Mouse (Mus musculus) cerebellum, adult 9-11 months (tissue): ENCODE data around the gene 1700018G05Rik.
"Not testable (repeated sequence)": the region's sequence is repeated elsewhere in the genome, so short reads cannot be mapped to it uniquely, and the experiment has no call there.

ENCODE experiments used
- DNase-seq: peaks from one replicate; pipeline ENCODE4 v3.0.0; 2022

Gene 1700018G05Rik

DNA sequence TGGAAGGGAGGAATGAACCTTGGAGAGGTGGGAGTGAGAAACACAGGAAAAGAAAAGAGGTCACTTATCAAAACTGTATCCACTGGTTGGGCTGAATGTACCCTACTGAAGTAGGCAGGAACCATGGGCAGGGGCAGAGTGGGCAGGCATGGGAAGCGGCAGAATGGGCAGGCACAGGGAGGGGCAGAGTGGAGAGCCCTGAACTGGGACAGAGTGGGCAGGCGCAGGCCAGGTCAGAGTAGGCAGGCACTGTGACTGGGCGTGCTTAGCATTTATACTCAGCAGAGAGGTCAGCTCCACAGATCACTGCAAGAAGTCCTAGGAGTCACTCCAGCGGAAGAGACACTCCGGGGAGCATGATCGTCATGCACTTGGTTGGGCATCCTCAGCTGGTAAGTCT is at the start of gene 1700018G05Rik:
Gene 1700018G05Rik (plus strand): TSS at position 301 of the 400 bp plus-strand sequence.
- DNase-seq: not testable (repeated sequence)

DNA sequence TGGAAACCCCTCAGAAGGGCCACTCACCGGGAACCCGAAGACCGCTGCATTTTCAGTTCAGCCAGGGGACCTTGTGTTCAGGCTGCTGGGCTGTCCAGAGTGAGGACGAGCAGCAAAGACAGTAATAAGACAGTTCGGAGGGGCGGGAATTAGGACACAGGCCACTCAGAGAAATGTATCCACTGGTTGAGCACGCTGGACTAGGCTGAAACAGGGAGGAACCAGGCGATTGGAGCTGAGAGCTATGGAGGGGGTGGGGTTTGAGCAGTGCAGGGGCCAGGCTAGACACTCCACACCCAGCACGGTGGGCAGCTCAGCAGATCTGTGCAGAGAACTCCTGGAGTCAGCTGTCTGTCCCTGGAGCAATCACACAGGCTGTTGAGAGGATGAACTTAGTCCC is 19.6 kb upstream of the 1700018G05Rik start, which contains the start of the genes Dmrtc1a and 1700011M02Rik:
Gene Dmrtc1a (minus strand): TSS at position 101 of the 400 bp plus-strand sequence.
Gene 1700011M02Rik (plus strand): TSS at position 319 of the 400 bp plus-strand sequence.
- DNase-seq: not testable (repeated sequence)

- DNase-seq: not testable (repeated sequence)
Measured at GRCm38 (mm10) chrX:102914823-102915222, 13.3 kb upstream of the 1700018G05Rik start.

DNA sequence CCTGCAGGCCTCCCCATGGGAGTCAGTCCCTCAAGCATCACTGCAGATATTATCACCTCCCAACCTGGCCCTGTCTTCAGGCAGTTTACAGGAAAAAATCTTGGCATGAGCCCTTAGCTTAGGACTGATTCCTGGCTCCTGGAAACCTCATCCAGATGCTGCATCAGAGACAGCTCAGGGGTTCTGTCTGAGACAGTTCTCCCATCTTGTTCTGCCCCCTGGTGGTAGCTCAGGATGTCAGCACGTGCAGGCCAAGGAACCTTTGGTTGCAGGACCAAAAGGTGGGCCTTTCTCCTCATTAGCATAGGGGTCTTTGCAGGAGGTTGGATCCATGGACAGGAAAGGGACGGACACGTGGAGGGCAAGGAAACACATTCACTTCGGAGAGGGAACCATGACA is 1.5 kb upstream of the 1700018G05Rik start:
- DNase-seq: not testable (repeated sequence)

DNA sequence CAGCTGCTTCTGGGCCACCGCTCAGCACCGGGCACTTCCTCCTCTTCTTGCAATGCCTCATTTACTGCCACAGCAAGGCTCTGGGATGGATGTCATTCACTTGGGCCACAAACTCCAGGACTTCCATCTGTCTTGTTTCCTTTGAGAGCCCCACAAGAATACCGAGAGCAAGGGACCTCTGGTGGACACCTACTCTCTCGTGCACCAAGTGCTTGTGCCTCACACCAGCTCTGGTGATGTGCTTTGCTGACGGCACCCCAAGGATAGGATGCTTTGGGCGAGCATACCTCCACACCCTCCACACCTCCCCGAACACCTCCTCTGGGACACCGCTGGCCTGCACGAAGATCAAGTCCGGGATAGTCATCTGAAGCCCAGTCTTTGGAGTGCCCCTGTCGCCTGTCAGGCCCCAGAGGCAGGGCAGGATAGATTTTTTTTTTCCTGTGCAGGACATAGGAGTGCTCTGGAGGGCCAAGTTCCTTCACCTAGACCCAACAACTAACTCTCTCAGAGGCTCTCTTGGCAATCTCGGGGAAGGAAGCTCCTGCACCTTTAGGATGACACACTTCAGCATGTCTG is 4.9 kb downstream of the 1700018G05Rik start:
- peak; percentile 14 for DNase-seq

DNA sequence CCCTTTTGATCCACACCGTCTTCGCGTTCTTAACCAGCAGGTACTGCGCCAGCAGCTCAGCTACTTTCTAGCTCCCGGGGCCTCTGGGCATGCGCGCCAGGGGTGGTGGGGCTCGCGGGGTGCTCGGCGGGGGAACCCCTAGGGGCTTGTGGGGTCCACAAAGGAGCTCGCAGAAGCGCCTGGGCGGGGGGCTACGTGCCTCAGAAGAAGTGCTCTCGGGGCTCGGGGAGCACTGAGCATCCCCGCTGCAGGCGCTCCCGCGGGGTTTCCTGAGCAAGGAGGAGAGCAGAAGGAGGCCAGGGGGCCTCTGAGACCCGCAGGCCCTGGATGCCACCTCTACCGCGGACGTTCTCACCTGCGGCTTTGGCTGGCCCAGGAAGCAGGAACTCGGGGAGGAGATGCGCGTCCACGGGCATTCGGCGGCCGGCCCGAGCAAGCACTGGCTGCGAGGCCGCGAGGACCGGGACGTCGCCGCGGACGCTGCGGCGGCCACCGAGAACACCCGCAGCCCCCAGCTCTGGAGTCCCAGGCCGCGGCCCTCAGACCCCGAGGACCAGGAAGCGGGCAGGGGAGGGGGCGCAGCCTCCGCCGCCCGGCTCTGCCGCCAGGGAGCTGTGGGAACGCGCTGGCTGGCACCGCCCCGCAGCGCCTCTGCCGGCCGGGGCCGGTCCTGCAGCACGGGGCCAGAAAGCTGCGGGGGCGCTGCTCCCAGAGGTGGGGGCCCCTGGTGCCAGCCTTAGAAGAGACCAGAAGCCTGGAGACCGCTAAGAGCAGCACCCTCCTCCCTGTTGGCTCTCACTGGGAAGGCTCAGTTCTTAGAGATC is 5.6 kb downstream of the 1700018G05Rik start:
- DNase-seq: peak; percentile 68

- no peak for DNase-seq
Measured at GRCm38 (mm10) chrX:102934395-102934764, 6.2 kb downstream of the 1700018G05Rik start.

DNA sequence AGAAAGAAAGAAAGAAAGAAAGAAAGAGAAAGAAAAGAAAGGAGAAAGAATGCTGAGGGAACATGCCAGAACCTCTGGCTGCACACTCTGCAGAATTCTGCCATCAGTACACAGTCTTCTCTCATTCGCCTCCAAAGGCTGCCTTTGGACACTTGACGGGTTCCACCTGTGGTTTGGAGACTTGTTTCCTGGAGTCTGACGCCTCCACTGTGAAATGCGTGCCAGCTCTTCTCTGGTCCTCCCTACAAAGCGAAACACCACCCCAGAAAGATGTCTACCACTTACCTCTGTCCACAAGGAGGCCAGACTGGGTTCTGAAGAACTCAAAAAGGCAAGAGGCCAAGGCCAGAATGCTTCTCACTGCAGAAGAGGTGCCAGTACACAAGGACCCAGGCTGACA is 8.6 kb downstream of the 1700018G05Rik start:
- DNase-seq: no peak

GRCm38 (mm10) chrX:102950136-102950535 is 22.0 kb downstream of the 1700018G05Rik start:
- peak; percentile 25 for DNase-seq

DNA sequence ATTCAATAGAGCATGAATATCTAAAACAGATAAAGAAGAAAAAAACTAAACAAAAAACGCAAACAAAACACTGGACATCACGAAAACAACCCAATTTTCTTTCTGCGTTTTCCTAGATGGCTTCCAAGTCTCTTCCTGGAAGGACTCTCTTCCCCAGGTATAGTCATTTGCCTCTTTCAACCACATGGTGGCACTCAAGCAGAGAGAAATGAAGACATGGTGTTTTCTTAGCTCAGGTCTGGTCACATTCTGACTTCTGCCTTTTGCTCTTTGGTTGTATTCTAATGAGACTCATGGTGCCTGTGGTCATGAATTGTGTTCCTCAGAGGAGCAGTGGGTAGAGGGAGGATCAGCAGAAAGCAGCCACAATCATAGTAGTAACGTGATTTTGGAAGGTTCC is 30.7 kb downstream of the 1700018G05Rik start:
- DNase-seq: no peak

DNA sequence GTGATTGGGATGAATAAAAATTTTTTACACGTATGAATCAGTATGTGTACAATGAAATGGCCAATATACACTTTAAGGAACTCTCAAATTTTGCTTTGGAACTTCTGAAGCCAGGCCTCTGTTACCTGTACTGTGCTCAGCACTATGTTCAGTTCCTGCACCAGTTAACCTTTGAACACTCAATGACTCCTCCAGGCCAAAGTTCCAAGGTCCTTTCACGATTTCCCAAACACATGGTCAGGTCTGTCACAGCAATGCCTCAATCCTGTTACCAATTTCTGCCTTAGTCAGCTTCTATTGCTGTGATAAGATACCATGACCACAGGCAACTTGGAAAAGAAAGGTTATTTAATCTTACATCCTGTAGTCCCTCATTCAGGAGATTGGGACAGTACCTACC is 32.4 kb downstream of the 1700018G05Rik start:
- no peak for DNase-seq
